Mouse (Mus musculus): ENCODE results near the gene Utp20.
A peak's percentile ranks its signal among the peaks of the same experiment; 100 is the strongest.
"Not testable (repeated sequence)": the region's sequence is repeated elsewhere in the genome, so short reads cannot be mapped to it uniquely, and the experiment has no call there.

Utp20 gene

DNA sequence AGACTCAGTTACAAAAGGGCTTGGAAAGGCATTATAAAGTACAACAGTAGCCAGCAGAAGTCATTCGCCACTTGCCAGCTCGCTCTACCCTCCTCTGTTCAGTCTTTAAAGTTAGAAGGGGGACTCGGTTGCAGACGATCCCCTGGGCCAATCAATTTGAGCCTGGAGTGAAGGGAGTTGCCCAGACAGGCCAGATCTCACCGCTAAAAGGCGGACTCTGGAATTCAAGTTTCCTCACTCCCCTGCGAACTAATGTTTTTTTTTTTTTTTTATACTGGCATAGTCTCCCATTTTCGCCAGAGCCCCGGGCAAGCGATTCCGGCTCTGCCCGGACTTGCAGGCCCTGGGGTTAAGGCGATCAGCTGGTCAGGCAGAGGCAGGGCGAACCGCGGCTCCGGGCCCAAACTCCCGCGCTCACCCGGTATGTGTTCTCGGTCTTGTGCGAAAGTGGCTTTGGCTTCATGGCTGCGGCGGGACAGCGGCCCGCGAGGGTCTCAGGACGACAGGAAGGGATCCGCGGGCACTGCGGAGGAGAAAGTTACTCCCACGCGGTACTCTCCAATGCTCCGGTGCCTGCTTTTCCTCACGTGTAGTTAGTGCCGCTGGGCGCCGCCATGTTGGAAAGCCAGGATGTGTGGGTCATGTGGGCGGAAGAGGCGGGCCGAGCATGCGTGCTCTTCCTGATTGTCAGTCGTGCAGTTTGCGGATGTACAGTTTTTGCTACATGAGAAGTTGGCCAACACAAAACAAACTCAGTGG is at the start of gene Utp20:
Gene Utp20 (minus strand): TSS at position 617 of the 759 bp plus-strand sequence.
- DNase-seq, result peak; percentile 81 to 85

DNA sequence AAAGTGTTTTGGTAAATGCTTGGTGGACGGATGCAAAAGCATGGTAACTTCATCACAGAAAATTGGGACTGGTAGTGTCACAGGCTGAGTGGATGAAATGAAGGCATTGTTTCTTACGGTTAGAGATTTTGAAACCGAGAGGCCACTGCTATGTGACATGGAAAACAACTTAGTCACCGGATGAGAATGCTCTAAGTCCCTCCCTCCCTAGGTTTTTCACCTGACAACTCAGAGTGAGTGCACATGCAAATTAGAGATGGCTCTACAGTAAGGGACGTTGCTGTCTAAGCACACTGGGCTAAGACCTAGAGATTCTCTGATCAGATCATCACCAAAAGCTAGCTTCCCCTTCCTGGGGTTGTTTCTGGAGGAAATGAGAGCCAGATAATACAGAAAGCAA is 48.3 kb upstream of the Utp20 start:
- DNase-seq, result no peak

DNA sequence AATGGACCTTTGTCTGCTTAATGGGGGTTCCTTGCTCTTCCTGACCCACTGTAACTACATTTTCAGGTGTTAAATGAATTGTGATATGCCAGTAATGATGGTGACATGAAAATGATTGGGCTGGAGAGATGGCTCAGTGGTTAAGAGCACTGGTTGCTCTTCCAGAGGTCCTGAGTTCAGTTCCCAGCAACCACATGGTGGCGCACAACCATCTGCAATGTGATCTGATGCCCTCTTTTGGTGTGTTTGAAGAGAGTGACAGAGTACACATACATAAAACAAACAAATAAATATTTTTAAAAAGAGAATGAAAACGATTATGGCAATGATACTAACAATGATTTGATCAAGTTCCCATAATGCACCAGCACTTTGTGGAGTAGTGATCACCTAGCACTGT is 39.4 kb upstream of the Utp20 start:
- DNase-seq, result no peak

DNA sequence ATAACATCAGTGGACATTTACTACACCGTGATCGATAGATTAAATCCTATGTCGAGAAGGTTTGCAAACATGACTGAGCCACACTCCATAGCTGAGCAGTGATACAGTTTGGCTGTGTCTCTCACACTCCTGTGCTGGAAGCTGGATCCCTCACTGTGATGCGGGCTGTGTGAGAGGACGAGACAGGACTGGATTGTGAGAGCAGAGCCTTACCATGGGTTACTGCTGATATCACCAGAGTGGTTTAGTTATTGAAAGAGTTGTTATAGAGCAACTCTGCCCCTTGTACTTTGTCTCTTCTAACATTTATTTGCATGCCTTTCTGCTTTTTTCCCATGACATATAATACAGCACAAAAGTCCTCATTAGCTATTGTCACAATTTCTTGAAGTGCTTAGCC is 35.7 kb upstream of the Utp20 start:
- DNase-seq, result no peak

DNA sequence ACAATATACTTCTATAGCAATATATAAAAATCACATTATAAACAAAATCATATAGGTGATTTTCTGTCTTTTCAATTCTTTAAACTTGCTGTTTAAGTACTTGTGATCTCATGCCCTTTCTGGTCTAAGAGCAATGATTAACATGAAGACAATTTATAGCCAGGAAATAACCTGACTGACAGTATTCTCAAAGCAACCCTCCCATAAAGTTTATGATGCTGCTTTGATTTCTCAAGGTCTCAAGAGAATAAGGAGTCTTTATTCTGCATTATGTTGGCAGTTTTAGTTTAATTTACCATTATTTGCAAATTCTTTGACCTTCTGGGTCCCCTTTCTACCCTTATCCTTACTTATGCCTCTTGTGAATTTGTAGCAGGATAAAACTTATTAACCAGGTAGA is 34.8 kb upstream of the Utp20 start:
- DNase-seq, result no peak

DNA sequence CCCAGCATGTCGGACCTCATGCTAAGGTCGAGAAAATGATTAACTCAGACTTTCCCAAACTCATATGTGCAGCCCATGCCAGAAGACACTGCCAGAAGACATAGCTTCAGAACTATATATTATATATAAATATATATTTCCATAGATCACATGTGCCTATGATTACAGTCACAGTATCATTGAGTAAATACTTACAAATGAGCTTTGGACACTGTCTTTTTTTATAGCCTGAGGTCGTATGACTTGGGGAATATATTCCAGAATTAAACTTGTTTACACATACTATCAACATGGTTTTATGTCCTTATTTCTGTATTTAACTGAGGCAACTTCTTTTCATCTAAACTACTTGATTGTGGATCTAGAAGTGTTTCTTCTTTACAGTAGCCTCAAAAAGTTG is 34.3 kb upstream of the Utp20 start:
- no peak for DNase-seq

DNA sequence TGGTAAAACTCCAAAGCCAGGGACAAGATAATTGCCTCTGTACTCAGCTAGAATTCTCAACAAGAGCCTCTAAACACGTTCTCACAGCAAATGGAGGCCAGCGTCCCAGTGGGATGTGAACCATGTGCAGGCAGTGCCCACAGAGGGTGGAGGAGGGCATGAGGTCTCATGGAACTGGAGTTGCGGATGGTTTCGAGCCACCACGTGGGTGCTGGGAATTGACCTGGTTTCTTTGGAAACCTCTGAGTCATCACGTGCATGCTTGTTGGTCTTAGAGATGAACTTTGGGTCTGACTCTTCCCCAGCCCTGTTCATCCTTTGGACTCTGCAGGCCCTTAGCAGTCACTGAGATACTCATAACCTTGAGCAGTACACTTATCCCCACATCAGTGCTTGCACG is 26.7 kb upstream of the Utp20 start:
- DNase-seq, result no peak

DNA sequence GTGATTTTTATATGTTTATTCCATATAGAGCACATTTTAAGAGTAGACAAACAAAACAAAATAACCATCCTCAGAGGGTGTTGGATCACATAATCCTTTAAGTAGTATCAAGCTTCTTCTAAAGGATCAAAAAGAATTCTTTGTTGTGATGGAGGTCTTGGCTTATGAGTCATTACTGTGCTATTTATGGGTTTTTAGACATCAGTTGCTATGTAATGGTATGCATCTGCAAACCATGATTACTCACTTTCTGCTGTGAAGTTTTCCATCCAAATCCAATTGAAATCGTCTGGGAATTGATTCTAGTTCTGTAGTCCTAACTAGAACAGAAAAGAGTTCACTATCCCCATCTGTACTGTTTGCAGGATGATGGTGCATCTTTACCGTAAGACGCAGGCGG is 23.4 kb upstream of the Utp20 start:
- no peak for DNase-seq

DNA sequence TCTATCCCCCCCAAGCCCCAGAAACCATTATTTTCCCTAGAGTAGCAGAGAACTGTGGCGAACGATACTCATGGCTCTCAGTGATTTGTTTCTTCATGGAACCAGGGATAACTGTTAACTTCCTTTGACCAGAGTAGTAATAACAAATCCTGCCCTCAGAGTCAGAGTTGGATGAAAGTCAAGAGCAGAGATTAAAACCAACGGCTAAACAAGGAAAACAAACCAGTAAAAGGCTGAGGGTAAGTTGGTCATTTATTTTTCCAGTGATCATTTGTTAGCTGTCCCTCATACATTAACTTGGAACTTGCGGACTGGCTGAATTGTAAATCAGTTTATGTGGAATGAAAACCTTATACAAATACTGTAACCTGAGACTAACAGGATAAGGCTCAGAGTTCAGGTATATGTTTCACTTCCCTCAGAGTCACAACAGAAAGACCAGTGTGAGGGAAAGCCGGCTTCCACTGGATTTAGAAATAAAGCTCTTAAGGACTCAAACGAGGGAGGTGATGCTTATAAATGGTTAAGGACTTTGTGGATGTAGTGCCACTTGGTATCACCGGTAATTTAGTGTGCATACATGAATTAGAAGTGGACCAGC is 22.4 kb upstream of the Utp20 start:
- no peak for DNase-seq

DNA sequence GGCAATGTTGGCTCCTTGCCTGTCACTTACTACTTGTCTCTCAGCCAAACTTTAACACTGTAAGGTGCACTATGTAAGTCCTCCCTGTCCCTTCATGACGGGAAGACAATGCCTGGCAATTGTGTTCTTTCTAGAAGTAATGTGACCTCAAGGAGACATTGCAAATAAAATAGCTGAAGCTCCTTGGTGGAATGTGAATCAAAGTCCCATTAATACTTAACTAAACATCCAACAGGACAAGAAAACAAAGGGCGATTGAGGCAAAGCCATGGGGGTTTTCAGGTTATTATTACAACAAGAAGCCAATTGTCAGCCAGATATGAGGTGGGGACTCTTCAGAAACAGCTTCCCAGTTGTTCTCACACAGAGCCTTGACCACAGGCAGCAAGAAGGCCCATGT is 7.6 kb upstream of the Utp20 start:
- DNase-seq, result no peak

DNA sequence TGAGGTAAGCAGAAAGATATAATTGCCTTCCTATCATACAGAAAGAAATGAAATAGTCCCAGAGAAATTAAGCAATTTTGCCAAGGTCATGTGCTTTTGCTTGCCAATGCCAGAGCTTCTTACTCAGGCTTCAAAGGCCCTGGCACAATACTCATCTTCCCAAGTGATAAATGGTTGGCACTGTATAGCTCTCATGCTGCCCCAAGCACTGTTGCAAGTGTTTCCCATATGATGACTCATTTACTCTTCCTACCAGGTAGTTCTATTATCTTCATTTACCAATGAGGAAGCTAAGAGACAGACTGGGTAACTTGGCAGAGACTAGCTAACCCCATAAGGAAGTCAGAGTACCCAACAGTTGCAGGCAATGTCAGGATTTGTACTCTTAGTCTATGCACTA is 1.8 kb upstream of the Utp20 start:
- DNase-seq, result no peak

DNA sequence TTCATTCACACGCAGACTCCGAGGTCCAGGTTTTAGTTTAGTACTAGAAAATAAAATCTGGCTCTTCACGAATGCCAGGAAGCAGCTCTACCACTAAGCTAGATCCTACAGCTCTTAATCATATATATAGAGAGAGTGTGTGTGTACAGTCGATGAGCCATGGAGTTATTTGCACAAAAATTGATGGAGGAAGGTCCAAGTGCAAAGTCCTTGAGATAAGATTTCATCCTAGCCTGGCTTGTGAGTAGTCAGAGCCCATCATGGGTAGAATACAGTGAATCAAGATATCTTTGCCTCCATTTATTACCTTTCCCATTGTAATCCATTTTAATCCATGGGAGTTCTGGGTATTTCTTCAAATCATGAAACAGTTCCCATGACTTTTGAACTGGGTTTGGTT is 992 bp upstream of the Utp20 start:
- DNase-seq, result no peak

DNA sequence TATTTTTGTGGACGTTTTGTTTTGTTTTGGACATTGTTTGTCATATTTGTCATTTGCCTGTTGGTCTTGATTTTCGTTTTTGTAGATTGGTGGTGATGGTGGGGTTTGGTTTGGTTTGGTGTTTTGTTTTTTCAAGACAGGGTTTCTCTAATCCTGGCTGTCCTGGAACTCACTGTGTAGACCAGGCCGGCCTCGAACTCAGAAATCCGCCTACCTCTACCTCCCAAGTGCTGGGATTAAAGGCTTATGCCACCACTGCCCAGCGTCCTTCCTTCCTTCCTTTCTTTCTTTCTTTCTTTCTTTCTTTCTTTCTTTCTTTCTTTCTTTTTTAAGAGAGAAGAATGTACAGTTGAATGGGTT is 323 bp upstream of the Utp20 start:
- DNase-seq, result not testable (repeated sequence)

DNA sequence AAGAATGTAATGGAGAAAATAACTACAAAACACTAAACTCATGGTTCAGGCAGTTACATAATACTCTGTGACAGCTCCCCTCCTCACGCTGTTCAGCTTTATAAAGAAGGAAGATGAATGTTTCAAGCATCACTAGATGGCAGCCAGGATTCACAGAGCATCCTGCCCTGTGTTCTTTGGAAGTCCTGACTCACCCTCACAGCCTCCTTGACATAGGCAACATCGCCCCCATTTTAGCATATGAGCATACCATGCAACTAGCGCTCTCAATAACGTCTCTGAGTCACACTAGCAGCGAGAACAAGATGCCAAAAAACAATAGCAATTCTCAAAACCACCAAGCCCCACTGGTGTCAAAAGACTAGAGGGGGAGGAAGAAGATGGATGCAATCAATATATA is 9.3 kb downstream of the Utp20 start:
- no peak for DNase-seq

DNA sequence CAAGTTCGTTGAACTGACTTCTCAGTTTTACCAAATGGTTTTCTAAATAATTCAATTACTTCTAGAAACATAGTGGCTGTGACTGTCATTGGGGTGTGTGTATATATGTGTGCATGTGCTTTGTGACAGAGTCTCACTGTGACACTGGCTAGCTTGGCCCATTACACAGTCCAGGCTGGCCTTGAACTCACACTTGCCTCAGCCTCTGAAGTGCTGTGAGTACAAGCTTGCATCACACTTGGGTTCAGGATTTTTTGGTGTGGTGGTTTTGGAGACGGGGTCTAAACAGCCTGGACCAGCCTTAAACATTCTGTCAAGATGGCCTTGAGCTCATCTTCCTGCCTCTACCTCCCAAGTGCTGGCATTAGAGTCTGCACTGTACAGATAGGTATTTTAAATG is 11.3 kb downstream of the Utp20 start:
- DNase-seq, result no peak

DNA sequence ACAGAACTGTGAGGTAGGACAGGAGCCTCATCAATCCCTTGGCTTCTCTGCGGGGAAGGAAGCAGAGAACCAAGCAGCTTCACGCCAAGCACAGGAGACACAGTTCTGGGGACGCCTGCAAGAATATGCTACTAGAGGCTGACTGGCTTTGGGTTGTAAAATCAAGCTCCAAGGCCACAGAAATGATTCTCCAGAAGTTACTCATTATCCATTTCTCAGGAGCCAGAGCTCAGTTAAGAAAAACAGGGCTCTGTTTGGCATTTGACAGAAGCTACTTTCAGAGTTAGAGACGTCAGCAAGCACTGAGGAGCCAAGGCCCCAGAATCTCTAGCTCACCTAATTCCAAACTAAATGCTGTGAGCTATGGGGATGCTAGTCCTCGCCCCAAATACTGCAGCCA is 14.9 kb downstream of the Utp20 start:
- no peak for DNase-seq

DNA sequence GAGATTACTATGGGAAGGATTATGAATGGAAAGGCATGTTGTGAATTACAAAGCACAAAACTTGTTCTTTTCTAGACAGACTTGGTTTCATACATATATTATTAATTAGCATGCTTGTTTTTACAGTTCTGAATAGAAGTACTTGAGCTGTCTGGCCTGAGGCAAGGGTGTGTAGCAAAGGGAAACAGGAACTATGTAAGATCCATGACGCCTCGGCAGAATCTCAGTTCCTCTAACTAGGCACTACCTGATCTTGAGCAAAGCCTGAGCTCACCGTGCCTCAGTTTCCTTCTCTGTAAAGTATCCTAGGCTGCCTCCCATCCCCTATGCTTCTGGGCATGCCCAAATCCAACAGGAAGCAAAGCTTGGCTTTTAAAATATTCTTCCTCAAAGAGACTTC is 24.4 kb downstream of the Utp20 start:
- no peak for DNase-seq

DNA sequence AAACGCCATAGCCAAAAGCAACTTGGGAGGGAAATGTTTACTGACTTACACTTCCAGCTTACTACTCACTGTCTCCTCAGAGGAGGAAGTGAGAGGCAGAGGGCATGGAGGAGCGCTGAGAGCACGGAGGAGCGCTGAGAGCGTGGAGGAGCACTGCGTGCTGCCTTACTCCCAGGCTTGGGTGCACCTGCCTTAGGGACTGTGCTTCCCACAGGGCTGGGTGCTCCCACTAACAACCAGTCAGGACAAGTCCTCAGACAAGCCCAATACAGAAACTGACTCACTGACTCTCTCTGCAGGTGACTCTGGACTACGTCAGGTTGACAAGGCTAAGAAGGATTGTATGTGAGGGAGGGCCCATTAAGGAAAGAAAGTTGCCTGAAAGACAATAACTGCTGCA is 27.2 kb downstream of the Utp20 start:
- DNase-seq, result no peak

DNA sequence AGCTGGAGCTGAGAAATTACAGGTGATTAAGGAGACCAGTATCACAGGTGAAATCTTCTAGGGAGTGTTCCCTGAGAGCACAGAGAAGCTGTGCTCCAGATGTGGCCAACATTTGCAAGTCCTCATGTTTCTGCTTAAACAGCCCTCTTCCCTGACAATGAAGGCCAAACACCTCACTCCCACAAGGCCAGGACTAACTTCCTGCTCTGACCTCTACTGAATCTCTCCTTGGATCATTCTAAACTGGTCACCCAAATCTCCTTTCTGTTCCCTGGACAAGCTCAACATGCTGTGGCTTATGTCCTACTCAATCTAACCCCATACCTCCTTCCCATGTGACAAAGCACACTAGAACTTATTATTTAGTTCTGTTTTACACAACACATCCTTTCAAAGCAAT is 29.2 kb downstream of the Utp20 start:
- no peak for DNase-seq

DNA sequence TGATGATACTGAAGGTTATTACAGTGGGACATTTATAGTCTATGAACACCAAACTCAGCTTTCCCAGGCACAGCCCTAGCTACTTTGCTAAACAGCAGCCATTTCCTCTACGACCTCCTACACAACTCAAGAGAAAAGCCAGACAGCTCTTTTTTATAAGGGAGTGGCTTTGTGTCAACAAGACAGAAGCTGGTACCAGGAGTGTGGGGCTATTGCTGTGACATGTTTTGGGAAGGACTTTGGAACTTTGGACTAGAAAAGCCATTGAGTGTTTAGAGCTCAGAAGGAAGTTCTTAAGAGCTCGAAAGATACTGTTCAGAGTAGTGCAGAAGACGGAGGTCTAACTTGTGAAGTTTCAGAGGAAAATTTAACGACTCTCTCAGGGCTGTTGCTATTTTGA is 29.7 kb downstream of the Utp20 start:
- DNase-seq, result no peak

DNA sequence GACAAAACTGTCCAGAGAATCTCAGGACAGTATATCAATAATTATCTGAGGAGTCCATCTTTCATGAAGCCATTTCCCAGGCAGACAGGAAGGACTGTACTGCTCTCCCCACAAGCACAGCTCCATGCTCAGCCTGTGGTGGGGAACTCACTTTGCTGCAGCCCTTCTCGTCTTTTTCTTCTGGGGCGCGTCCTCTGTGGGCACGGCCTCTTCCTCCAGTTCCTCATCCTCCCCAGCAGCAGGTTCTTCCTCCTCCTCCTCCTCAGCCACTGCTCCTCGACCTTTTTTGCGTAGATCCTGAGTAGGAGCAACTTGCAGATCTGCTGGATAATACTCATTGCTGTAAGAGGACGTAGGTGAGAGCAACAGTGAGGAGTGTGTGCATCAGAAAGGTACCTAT is 31.4 kb downstream of the Utp20 start:
- DNase-seq, result no peak

DNA sequence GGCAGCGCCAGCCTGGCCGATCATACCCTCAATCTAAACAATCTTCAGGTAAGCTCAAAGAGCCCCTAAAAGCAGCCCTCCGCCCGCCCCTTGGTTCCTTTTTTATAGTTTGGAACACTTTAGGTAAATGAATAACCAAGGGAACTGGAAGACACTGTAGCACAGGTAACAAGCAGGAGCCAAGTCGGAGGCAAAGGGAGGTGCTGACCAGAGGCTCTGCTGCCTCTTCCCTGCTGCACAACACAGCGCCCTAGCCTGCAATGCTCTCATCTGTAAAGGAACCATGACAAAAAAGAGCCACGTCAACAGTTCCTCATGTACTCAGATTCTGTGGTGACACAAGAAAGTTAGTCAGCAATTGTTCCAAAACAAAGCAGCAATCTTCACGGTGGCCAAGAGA is 32.0 kb downstream of the Utp20 start:
- no peak for DNase-seq

DNA sequence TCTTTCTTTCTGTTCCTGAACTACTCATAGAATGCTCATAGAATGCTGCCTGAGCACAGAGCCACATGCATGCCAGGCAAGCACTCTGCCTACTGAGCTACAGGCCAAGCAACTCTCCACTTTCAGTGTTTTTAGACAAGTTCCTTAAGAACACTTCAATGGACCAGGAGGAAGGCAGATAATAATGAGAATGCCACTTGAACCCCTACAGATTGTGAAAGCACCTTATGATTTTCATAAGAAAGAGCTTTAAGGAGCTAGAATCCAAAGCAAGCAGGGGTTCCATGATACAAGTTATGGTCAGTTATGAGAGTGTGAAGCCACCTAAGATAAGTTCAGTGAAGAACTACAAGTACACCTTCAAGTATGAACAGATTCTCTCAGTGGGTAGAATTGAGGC is 32.9 kb downstream of the Utp20 start:
- DNase-seq, result no peak

DNA sequence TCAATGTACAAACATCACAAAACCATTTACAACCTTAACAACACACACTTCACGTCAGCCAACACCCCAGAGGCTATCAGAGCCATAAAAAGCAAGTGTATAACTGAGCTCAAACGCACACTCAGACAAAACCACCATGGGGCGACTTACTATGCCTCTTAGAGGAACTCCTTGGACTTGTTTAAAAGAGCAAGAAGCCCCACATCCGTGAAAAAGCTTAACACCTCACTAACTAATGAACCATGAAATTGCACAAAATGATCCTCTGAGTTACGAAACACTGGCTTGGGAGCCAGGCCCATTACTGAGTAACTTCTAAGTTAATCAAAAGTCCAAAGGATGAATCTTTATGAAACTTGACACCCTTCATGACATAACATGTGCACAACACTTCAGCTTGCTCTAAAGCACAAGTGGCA is 42.1 kb downstream of the Utp20 start:
- no peak for DNase-seq

DNA sequence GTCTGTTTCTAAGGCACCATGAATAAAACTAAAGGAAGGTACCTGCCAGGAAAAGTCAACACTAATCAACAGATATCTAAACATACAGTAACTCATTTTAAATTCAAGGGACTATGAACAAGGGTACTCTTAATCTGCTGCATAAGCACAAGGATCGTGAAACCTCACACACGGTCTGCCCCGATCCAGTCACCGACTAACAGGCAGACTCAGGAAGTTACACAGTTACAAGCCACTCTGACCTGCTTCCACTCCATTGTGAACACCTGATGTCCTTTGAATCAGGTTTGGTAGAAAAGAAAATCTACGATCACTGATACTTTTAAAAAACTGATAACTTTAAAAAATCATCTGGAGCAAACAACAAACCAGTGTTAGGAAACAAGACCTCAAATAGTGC is 42.7 kb downstream of the Utp20 start:
- DNase-seq, result no peak
